Mouse (Mus musculus): Measurements from ENCODE around the gene Grik5.
A peak's percentile ranks its signal among the peaks of the same experiment; 100 is the strongest.
"Not testable (repeated sequence)": the region's sequence is repeated elsewhere in the genome, so short reads cannot be mapped to it uniquely, and the experiment has no call there.

Gene Grik5

DNA sequence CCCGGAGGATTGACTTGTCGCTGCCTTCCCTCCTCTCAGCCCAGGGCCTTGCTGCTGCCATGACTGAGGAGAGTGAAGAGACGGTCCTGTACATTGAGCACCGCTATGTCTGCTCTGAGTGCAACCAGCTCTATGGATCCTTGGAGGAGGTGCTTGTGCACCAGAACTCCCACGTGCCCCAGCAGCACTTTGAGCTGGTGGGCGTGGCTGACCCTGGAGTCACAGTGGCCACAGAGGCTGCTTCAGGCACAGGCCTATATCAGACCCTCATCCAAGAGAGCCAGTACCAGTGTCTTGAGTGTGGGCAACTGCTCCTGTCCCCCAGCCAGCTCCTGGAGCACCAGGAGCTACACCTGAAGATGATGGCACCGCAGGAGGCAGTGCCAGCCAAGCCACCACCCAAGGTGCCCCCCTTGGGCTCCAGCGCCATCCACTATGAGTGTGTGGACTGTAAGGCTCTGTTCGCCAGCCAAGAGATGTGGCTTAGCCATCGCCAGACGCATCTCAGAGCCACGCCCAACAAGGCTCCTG lies 7.4 kb upstream of the Grik5 start:
- no peak for DNase-seq (ENCODE audit: low spot score)

DNA sequence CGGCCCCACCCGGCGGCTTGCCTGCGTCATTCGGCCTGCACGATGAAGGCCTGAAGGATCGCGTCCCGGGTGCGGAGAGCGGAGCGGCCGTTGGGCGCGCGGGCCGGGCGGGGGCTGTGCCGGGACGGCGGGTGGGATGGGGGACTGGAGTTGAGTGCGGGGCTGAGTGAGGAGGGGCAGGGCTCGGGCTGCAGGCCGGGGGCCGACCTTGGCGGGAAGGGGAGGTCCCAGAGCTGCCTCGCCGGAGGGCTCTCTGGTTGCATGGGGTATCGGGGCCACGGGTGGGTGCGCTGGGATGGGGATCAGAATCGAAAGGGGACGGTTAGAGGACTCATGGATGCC lies 5.2 kb upstream of the Grik5 start:
- DNase-seq (ENCODE audit: low spot score) = no peak

GRCm38 (mm10) chr7:25076663-25077413 lies 4.7 kb upstream of the Grik5 start:
- DNase-seq (ENCODE audit: low spot score) = peak; percentile 85

DNA sequence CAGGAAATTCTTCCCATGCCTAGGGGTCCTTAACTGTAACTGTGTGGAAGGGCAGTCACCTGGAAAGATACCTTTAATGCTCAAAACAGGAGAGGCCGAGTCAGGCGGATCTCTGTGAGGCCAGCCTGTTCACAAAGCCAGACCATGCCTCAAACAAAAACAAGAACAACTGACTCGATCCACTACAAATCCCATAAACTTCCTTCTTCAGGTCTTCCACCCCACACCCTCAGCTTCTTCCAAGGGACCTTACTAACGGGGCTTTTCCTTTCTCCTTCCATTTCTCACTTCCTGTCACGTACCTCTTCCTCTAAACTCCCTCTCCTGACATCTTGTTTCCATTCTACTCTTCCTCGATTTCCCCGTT lies 4.1 kb upstream of the Grik5 start:
- DNase-seq (ENCODE audit: low spot score) = no peak

DNA sequence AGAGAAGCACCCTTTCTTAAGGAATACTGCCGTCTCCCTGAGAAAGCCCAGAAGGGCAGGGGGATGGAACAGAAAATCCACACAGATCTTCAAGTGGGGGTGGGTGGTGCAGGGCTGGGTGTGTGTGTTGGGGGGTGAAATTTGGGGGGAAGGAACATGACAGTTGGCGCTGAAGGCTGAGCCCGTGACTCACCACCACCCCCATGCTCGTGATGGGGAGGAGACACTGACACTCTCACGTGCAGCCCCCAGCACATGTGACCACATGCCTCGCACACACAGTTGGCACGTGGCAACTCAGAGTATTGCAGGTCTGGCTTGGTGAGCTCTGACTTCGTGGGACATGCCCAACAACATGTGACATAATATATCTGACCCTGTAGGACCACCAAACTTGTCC lies 1.8 kb upstream of the Grik5 start:
- DNase-seq (ENCODE audit: low spot score) = no peak

DNA sequence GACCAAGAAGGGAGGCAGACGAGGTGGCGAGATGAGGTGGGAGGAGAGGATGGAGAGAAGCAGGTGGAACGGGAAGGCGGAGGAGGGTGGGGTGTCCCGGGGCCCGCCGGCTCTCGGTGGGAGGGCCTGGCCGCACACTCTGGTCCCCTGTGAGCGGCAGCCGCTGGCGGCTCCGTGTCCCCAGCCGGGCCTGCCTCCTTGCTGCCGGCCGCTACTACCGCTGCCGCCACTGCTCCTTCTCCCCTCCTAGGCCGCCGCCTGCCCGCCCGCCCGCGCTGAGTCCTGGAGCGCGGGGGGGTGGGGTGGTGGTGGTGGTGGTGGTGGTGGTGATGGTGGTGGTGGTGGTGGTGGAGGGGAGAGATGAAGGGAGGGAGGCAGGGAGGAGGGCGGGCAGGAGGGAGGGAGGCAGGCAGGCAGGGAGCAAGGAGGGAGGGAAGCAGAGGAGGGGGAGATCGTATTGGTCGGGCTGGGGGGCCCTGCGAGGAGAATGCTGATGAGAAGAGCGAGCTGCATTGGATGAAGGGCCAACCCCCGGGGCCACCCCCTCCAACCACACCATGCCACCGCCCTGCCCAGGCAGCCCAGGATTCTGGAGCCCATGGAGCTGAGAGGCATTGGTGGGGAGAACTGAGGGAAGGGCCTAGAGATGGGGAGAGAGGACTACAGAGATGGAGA lies 707 bp upstream of the Grik5 start:
- no peak for DNase-seq (ENCODE audit: low spot score)

GRCm38 (mm10) chr7:25068724-25069123 lies 3.4 kb downstream of the Grik5 start:
- DNase-seq (ENCODE audit: low spot score) = no peak

GRCm38 (mm10) chr7:25067909-25068656 lies 4.1 kb downstream of the Grik5 start:
- DNase-seq (ENCODE audit: low spot score) = no peak

- no peak for DNase-seq (ENCODE audit: low spot score)
These were observed 4.8 kb downstream of the Grik5 start for GRCm38 (mm10) chr7:25067338-25067737.

GRCm38 (mm10) chr7:25063900-25064299 lies 8.2 kb downstream of the Grik5 start:
- no peak for DNase-seq (ENCODE audit: low spot score)

- DNase-seq (ENCODE audit: low spot score) = no peak
These were observed 8.8 kb downstream of the Grik5 start for GRCm38 (mm10) chr7:25063346-25063745.

DNA sequence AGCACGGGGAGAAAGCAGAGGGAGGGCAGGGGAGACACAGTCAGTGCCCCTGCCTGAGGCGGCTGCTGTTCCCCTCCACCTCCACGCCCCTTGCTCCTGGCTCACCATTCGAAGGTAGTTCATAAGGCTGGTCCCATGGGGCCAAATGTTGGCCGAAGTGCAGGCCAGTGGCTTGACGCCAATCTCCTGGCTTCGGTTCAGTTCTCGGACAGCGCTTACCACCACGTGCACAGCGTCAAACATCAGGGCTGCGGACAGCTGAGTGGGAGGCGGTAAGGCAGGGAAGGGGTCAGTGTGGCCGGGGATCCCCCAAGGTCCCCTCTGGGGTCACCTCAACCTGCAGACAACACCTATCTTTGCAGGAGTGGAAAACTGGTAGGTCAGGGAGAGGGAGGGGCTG lies 13.3 kb downstream of the Grik5 start:
- no peak for DNase-seq (ENCODE audit: low spot score)

GRCm38 (mm10) chr7:25058394-25058793 lies 13.8 kb downstream of the Grik5 start:
- no peak for DNase-seq (ENCODE audit: low spot score)

GRCm38 (mm10) chr7:25057888-25058287 lies 14.3 kb downstream of the Grik5 start:
- no peak for DNase-seq (ENCODE audit: low spot score)

DNA sequence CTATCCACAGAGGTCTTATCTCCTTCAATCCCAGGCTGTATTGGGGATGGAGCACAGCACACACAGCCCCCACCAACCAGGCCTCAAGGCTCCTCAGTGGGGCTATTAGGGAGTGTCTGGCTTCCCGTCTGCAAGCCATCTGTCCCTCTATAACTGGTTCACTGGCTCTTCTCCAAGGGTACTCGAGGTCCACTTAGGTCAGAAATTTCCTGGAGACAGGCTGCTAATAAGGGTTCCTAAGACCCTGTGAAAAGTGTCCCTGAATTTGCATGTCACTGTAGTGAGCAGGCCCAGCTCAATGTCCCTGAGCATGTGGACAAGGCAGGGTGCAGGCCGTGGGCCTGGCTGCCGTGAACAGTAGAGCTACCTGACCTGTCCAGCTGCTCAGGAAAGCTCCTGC lies 15.2 kb downstream of the Grik5 start:
- no peak for DNase-seq (ENCODE audit: low spot score)

DNA sequence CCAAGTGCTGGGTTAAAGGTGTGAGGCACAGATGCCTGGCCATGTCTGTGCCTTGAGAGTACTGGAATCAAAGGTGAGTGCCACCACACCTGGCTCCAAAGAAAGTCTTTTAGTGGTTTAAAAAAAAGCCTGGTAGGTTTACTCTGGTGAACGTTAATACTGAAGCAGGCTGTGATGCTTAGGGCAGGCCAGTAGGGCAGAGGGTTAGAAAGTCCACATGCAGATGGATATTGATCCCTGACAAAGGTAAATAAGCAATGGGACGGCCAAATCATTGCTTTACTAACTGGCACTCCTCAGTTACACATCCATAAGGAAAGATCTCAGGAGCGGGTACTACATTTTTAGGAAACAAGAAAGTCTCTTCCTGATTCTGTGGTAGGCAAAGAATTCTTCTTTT lies 19.6 kb downstream of the Grik5 start:
- DNase-seq (ENCODE audit: low spot score) = no peak

- no peak for DNase-seq (ENCODE audit: low spot score)
These were observed 22.7 kb downstream of the Grik5 start for GRCm38 (mm10) chr7:25049295-25049930.

DNA sequence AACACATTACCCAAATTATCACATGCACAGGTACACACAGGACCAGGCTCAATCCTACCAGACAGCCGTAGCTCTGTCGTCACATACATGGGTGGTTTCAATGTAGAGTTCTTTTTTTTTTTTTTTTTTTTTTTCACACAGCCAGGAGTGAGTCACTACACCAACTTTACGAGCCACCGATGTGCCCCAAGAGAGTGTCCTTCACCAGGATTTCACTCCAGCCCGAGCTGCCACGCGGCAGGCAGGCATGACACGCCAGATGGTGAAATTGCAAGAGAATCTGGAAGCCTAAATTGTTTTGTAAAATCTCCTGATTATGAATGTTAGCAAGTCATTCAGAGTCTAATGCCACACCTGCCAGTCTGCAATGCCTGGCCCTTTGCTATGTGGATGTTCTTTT lies 24.8 kb downstream of the Grik5 start:
- no peak for DNase-seq (ENCODE audit: low spot score)

- not testable (repeated sequence) for DNase-seq (ENCODE audit: low spot score)
These were observed 27.5 kb downstream of the Grik5 start for GRCm38 (mm10) chr7:25044599-25044998.

- no peak for DNase-seq (ENCODE audit: low spot score)
These were observed 30.2 kb downstream of the Grik5 start for GRCm38 (mm10) chr7:25041921-25042320.

GRCm38 (mm10) chr7:25035916-25036315 lies 36.2 kb downstream of the Grik5 start:
- no peak for DNase-seq (ENCODE audit: low spot score)

DNA sequence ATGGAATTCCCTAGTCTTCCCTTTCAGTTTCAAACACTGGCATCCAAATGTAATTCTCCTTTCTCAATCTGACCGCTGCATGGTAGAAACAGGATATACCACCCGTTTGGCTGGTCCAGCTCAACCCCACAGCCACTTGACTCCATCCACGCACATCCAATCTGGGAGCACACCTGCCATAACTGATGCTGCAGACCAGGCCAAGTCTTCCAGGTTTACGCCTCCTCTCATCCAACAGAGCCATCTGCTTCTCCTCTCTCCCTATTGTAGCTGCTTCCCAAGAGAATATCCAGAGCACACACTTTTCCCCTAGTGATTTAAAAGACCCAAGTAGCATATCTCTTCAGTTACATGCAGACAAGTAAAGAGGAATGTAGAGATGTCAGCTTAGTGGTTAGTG lies 37.4 kb downstream of the Grik5 start:
- no peak for DNase-seq (ENCODE audit: low spot score)

DNA sequence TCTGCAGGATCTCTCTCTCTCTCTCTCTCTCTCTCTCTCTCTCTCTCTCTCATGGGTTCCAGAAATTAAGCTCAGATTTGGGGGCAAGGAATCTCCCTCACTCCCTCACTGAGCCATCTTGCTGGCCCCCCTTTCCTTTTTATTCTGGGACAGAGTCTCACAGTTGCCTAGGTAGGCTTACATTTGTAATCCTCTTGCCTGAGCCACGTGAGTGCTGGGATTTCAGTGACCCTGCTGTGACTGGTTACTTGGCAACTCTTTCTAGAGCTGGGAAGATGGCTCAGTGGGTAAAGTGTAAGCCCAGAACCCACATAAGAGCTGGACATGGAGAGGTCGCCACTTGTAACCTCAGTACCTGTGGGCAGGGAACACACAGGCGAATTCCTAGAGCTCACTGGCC lies 40.6 kb downstream of the Grik5 start:
- DNase-seq (ENCODE audit: low spot score) = no peak

Measured in urinary bladder, postnatal 10 days (tissue).